Mouse (Mus musculus) layer of hippocampus, adult 9-10 months (tissue): Measurements from ENCODE around the gene Nlk.
"Not testable (repeated sequence)": the region's sequence is repeated elsewhere in the genome, so short reads cannot be mapped to it uniquely, and the experiment has no call there.

ENCODE experiments used
- DNase-seq: peaks from one replicate; pipeline ENCODE4 v3.0.0; 2022; ENCODE audit warnings: low spot score

The Nlk gene

DNA sequence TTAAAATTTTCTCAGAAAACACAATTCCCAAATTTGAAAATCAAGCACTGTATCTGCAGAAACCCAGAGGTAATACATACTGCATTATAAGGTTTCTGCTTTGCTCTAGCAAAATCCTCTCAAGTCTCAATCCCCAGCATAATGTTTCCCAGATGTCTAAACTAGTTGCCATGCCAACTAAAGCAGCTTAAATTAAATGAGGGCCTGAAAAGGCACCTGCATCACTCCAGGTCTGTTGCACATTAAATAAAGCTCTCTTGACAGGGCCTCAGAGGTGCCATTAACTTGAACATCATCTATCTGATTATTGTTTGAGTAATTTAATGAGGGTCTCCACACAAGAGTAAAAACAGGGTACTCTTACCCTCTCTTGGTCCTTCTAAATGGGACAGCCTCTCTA, 100.4 kb downstream of the Nlk start:
- no peak for DNase-seq

DNA sequence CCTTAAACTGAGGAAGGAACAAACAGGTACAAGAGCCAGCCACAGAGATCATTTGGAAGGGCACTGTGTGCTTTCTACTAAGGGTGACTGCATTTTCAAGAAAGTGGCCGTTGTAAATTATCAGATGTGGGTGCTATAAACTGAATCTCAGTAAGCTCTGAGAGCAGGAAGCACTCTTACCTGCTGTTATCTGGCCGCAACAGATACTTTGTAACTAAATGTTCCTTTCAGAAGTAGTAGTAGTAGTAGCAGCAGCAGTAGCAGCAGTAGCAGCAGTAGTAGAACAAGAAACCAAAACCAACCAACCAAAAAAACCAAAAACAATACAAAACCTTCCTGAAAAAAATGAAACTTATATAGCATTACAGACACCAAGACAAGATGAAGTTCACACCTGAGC, 101.4 kb downstream of the Nlk start:
- no peak for DNase-seq

DNA sequence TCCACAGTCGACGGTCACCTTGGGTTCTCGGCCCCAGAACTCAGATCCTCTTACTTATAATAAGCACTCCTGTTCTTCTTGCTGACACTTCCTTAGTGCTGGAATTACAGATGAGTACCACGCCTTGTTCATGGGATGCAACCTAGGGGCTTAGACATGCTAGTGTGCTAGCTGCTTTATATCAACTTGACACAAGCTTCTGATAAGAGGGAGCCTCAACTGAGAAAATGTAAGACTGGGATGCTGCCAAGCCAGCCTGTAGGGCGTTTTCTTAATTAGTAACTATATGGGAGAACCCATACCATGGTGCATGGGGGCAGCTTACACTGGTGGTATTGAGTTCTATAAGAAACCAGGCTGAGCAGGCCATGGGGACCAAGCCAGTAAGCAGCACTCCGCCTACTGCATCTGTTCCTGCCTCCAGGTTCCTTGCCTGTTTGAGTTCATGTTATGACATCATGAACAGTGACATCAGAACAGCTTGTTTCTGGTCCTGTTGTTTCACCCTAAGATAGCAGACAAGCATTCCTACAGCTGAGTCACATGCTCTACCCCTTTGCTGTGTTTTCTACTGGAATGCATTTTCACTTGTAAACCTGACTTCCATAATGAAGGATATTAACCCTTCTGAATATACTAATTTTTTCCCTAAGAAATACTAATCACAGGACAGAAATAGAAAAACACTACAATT, 102.8 kb downstream of the Nlk start:
- no peak for DNase-seq

DNA sequence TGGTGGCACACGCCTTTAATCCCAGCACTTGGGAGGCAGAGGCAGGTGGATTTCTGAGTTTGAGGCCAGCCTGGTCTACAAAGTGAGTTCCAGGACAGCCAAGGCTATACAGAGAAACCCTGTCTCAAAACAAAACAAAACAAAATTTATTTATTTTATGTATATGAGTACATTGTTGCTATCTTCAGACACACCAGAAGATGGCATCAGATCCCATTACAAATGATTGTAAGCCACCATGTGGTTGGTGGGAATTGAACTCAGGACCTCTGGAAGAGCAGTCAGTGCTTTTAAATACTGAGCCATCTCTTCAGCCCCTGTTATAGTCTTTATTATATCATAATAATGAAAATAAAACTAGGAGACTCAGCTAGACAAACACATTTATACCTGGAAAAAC, 109.5 kb downstream of the Nlk start:
- not testable (repeated sequence) for DNase-seq

DNA sequence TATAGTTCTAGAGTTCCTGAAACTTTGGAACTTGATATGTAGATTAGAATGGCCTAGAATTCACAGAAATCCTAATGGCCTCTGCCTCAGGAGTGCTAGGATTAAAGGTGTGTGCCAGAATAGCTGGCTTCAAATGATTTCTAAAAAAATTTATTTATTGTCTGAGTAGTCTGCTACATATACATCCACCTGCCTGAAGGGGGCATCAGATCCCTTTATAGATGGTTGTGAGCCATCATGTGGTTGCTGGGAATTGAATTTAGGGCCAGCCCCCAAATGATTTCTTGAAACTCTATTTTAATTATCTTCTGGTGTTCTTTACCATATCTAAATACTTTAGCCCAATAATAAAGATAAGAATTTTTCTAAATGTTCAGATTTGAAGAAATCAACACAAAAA, 111.1 kb downstream of the Nlk start:
- no peak for DNase-seq

DNA sequence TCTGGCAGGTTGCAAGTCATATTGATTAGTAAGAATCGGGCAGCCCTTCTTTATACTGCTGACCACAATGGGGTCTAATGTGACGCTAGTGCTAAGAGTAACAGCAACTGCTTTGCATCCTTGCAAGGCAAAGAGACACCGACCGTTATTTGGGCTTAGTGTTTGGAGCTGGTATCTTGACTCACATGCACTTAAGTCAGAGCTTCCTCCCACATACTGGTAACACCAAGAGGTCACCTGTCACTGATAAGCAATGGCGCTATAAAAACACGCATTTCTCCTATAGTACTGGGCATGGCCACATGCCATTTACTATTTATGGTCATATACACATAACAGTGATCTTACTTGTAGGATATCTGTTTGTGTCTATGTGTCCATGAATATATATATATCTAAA, 114.3 kb downstream of the Nlk start:
- no peak for DNase-seq

DNA sequence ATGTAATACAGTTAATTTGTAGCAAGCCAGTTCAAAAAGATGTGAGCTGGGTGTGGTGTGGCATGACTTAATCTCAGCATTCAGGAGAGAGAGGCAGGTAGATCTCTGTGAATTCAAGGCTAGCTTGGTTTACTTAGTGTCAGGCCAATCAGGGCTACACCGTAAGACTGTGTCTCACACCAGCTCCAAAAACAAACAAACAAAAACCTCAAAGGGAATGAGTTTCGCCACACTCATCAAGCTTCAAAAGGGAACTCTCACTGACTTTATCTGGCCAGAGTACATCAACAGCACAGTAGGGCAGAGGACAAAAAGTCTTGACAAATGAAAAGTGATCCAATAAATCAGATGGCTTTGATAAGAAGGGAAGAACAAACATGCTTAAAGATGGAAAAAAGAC, 122.2 kb downstream of the Nlk start:
- no peak for DNase-seq

DNA sequence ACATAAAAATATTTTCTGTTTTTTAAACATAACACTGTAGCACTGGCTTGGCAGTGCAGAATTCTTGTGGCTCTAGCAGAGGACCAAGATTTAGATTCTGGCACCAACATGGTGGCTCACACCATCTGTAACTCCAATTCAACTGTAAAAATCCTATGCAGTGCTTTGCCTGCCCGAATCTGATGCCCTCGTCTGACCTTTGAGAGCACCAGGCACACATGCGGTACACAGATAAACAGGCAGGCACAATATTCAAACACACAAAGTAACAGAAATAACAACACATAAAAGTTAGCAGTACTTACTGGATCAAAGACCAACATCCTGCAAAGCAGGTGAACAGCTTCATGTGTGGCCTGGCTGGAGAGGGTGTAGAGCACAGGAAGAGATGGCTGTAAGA, 122.6 kb downstream of the Nlk start:
- no peak for DNase-seq

DNA sequence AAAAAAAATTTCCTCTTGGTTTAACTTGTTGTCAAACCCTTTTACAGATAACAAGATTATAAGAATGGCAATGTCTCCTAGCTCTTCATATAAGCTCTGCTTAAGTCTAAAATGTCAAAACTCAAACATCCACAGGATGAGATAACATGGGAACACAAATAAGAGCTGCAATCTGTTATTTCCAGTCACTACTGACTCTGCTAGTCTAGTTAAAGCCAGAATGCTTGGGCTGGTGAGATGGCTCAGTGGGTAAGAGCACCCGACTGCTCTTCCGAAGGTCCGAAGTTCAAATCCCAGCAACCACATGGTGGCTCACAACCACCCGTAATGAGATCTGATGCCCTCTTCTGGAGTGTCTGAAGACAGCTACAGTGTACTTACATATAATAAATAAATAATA, 123.1 kb downstream of the Nlk start:
- DNase-seq = not testable (repeated sequence)

DNA sequence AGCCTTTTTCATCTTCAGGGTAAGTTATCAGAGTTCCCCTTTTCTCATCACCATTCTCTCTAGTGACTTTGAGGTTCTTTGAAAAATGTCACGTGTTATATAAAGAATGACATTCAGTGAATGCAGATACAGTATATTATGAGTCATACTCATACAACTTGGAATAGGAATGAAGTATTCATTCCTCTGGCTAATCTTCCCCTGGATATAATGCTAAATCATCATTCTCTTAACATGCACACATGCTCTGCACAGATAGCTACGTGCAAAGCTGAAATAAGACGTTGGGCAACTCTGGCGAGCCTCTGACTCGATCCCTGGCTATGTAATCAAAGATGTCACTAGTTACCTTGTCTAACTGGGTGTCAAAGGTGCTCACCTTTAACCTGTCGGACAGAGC, 125.3 kb downstream of the Nlk start:
- DNase-seq = no peak

DNA sequence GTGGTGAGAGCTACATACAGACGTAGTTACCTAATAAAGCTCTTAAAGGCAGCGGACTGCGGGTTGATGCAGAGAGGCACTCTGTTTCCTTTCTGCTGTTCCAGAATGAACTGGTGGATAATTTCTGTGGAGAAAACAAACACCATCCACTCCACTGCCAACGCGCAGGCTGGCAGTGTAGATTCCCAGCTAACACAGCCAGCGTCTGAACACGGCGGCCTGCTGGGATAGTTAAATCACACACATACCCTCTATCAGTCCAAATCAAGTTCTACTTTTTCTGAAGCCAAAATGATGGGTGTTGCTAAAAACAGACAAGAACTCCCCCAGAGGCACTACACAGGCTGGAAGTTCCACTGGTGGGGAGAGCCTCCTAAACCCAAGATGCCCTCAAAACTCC, 125.7 kb downstream of the Nlk start:
- peak; percentile 35 for DNase-seq

DNA sequence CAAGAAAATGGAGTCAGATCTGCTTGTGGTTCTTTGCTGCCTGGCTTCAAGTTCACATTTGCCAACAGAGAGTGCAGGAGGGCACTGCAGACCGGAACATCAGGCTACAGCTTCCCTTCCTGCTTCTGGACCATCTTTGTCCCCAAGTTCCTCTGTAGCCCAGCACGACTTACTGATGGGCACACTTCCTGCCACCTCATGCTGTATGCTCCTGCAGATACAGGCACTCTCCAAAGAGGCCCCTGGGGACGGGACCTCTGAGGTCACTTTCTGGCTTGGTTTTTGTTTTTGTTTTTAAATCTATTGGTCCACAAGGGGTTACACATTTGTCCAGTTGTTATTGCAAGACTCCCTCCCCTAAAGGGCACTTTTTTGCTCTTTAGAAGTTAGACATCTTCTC, 127.4 kb downstream of the Nlk start:
- DNase-seq = no peak

DNA sequence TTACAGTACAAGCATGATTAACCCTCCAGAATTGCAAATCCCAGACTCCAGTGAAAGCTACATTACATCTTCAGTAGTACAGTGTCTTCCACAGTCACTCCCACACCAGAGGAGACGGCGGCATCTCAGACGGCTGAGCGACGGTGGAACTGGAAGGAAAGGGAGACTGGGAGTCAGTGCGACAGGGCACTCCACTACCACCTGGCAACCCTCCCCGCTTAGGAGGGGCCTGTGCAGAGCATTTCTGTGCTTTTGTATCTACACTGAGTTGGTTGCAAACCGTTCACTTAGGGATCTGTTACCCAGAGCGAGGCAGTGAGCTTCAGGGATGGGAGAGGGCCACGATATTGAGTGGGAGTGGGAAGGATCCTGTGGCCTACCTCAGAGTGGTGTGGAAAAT, 128.3 kb downstream of the Nlk start:
- no peak for DNase-seq

DNA sequence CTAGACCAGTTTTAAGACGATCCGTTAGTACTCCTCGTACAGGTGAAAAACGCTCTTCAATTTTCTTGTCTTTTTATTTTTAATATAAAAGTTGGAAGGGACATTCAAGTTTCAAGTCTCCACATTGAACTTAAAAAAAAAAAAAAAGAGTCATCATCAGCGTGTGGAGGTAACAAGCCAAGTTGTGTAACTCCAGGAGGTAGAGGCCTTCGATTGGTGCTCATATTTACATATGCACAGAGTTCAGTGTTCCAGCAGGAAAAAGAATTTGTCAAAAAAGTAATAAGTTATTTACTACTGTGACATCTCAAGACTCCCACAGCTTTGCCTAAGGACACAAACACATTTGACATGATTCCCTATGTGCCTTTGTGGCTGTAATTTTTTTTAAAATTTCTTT, 129.6 kb downstream of the Nlk start:
- DNase-seq = no peak

DNA sequence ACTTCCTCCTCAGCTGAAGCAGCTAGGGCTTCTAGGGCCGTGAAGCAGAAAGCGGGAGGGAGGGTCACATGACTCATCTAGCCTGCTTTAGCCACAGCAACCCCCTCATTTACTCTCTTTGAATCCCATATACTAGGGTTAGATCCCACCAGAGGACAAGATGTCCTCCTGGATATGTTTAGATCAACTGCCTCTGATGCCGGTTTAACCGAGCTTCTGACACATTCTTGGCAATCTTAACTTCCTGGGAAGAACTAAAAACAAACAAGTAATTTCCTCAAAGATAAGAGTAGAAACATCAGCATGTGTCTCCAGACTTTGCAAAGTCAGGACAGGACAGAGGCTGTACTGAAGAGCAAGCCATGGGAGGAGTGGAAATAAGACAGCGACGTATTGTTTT, 130.4 kb downstream of the Nlk start:
- no peak for DNase-seq

DNA sequence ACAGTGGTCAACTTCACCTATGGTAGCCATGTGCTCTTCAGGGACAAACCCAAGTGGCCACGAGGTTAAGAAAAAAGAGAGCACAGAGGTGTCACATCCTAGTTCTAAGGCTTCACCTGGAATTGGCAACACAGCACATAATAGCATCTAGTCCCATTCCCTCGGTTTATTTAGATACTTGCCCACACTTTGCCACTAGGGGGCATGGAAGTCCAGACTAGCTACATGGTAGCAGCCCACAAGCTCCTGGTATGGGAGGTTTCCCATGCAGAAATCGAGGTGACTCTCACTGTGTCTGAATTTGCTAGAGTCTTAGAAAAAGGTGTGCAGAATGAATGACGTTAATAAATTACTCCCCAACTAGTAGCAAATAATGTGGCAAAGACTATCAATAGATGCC, 136.7 kb downstream of the Nlk start:
- peak; percentile 76 for DNase-seq

DNA sequence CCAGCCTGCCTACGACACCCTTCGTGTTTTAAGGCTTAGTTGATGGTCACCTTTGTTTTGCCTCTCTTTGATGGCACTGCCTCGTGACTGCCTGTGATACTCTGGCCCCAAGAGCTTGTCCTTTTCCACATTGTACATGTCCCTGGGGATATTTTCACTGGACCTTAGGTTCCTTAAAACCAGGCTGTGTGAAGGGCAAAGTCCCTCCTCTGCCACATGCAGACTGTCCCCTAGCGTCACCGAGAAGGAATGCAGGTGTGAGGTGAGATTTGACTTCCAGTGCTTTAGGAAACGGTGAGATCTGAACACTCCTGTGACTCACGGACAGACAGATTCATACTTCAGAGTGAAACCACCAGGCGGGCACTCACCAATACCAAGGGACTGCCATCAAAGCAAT, 139.9 kb downstream of the Nlk start:
- no peak for DNase-seq

DNA sequence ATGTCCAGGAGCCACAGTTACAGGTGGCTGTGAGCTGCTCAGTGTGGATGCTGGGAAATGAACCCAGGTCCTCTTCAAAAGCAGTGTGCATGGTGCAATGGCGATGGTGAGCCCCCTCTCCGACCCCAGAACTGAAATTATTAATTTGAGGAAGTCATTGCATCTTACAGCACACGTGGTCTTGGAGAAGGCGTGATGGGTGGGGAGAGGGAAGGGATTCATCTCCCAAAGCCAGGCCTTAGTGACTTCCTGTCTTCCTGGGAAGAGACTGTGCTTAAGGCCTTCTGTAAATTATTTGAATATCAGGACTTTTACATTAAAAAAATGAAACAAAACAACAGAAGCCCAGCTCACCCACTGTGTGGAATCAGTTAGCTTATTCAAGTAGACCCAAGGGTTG, 141.1 kb downstream of the Nlk start:
- no peak for DNase-seq

DNA sequence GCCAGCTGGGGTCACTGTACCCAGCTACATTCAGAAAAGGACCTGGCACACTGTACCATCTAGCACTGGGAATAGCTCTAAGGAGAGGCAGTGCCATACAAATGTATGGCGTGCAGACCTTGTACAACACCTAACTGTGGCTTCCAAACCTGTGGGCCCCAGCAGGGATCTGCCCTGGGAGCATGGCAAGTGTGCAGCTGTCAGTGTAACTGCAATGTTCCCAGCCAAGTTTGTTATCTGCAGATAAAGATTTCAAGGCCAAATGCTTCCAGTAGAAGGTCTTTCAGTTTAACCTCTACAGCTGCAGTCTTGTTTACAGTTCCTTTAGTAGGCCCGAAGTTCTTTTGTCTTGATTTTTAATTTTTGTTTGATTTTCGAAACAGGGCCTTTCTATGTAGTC, 141.6 kb downstream of the Nlk start:
- DNase-seq = no peak

DNA sequence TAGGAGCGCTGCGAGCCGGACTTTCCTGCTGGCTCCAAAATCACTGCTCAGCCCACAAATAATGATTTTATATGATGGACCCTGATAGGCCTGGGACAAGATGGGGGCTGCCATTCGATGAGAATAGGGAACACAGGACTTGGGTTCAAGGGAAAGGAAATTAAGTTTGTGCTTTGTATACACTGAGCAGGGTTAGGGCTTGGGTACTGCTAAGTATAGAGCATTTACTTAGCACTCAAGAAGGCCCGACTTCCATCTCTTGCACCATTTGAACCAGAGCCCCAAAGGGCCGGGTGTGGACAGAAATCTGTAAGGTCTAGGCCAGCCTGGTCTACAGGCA, 146.1 kb downstream of the Nlk start:
- no peak for DNase-seq

DNA sequence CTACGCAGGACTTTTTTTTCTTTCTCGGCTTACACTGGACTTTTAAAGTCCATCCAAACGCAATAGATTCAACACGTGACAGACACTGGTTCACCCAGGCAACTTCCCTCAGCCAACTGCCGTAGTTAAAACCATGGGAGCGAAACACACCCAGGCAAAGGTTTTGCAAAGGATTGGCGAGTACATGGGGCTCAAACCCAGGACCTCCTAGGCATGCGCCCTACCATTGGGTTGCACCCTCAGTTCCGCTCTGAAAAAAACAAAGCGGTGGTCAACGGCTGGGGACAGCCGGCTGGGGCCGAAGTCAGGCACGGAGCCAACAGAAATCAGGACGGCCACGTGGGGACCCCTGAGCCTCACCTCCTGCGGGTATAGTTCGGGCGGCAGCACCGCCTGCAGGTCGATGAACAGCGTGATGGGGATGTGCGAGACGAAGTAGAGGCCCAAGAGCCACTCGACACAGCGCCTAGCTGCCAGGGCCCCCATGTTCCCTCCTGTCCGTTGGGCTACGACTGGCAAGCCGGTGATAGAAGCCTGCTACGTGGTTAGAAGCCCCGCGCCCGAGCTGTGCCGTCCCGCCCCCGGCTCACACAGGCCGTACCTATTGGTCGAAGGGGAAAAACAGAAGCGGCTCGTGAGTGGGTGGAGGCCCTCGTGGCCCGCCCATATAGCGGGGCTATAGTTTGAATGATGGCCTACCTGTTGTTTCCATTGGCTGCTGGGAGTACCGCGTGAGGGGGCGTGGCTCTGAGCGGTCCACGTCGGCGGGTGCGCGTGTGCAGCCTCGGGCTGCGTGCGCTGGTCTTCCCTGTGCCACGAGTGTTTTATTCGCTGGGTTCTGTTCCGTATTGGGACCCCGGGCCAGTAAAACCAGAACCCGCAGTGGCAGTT, 146.8 kb downstream of the Nlk start, which contains the start of gene Tmem97:
Gene Tmem97, minus strand, starts transcription at position 610 of the 891 bp plus-strand sequence.
- DNase-seq = peak; percentile 88

DNA sequence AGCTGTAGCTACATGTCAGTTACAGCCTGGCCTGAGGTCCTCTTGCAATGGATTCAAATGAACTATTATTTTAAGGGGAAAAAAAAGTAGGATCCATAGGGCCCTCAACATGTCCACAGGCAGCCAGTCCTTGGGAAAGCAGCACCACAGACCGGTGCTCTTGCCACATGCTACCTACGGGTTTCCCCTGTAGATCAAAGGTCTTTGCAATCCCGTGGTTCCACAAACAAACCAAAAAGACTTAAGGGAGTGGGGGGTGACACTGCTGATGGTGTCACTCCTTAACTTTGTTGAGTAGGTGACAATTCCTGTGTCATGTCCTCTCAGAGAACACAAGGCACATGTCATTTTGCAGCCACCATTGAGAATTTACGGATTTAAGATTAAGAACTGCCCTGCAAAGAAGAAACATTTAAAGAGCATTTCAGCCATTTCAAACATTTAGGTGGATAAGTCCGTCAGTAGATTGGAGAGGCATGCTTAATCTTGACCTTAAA, 147.6 kb downstream of the Nlk start:
- DNase-seq = no peak

DNA sequence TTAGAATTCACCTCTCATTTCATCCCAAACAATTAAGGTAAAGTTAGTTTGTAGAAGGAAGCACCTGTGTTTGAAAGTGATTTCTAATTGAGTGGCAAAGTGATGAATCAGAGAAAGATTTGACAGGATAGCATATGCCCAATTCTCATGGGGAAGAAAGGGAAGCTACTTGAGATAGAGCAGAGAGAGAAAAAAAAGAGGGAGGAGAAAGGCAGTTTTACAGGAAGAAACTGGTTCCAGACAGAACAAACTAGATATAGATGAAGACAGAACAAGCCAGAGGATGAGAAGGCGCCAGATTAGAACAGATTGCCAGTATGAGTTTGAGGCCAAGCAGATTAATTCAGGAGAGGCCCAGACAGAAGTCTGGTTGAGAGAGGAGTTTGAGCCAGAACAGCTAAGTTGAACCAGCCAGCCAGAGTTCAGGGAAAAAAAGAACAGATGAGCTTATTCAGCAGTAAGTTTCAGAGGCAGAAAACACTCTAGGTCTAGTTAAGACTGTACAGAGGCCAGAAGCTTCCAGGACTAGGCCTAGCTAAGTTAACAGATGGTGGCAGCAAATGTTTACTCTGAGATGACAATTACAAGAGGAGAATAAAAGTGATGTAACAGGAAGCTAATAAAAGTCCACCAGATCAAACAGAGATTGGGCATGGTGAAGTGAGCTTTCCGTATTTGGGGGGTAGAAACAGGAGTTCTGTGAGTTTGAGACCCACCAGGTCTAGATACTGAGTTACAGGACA, 149.3 kb downstream of the Nlk start:
- DNase-seq = no peak
